Mouse (Mus musculus) cerebellum, postnatal 25 days (tissue): ENCODE measurements around the gene Prex1.
"Not testable (repeated sequence)": the region's sequence is repeated elsewhere in the genome, so short reads cannot be mapped to it uniquely, and the experiment has no call there.

Experiments used
- DNase-seq, 2 experiments: peaks; one replicate each; pipeline ENCODE4 v3.0.0; 2021; ENCODE audit warnings: mixed read lengths in 2 of 2

Gene Prex1

DNA sequence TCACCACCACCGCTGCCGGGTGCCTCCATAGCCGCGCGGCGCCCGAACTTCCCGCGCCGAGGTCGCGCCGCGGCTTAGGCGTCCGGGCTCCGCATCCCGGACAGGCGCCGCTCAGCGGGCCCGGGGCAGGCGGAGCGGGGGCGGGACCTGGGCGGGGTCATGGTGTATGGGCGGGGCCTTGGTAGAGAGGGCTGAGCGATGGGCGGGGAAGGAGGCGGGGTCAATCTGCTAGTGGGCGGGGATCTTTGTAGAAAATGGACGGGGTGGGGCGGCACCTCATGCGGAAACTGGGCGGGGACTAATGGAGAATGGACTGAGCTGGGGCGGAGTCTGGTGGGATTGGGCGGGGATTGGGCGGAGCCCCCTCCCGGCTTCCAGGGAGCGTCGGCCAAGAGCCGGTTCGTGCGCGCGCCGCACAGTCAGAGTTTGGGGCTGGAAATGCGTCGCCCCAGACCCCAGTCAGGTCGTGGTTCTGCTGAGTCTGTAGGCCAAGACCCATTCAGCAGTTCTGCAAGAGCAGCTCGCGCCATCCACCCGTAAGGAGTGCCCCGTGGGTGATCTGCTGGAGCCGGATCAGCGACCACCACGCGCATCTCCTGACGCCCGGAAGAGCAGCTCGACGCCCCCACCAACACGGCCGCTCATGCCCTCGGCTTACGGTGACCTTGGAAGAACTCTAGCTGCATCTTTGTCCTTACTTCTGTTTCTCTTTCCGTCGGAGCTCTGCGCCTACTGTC lies at the start of gene Prex1:
Gene Prex1, minus strand, starts transcription at position 143 of the 737 bp plus-strand sequence.
- peak; percentile 91 to 97 for DNase-seq

DNA sequence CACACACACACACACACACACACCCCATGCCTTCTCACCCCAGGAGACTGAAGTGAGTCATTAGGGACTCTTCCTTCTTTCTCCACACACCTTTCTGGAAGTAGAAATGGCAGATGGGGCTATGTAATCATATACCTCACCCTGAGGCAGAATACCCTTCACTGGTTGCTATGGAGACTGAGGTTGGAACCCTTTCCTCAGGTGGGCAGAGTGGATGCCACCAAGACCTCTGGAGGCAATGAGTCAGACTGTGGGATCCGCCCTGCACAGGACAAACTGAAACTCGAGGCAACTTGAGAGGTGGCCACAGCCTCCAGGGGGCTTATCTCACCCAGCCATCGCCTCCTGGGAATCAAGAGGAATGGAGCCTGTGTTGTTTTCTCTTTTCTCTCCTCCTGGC lies 44.3 kb upstream of the Prex1 start:
- DNase-seq, result no peak

DNA sequence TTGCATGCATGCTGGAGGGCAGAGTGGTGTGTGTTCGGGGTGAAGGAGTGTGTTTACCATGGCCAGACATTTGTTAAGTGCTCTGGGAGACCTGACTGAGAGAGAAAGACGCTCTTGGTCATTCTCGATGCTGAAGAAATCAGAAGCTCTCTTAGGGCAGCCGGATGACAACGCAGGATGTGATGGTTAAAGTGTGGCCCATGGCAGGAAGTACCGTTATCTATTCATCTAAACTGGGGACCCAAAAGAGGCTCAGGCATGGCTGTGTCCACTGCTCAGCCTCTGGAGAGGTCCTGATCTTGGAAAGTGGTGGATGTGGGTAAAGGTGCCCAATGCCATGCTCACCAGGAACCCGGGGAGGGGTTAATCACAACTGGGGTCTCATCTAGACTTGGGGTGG lies 41.1 kb upstream of the Prex1 start:
- DNase-seq, result no peak

DNA sequence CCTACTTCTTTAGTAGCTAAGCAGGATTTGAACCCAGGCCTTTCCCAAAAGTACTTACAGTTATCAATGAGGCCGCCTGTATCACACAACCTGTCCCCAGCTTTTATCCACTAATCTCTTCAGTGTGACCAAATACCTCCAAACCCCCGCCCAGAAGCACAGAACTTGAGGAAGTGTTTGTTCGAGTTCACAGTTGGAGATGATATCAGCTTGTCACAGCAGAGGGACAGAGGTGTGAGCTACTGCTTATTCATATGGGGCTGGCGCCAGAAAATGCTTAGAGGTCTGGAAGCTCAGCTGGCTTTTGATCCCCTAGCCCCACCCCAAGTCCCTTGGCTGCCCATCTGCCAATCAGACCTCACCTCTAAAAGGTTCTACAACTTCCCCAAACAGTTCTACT lies 40.6 kb upstream of the Prex1 start:
- no peak for DNase-seq

DNA sequence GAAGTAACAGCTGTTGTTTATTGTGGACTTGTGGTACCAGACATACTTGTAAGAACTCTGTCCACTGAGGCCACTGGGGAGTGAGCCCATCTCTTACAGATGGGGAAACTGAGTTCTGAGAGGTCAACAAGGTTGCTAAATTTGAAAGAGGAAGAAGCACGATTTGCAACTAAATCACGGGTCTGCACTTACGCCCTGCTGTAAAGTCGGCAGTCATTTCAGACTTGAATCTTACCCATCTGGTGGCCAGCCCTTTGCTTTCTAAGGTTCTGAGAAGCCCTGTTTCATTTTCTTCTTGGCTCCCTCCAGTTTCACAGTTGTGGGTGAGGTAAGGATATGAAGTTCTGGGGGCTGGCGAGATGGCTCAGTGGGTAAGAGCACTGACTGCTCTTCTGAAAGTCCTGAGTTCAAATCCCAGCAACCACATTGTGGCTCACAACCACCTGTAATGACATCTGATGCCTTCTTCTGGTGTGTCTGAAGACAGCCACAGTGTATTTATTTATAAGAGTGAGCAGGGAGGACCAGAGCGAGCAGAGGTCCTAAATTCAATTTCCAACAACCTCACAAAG lies 37.1 kb upstream of the Prex1 start:
- DNase-seq, result no peak

DNA sequence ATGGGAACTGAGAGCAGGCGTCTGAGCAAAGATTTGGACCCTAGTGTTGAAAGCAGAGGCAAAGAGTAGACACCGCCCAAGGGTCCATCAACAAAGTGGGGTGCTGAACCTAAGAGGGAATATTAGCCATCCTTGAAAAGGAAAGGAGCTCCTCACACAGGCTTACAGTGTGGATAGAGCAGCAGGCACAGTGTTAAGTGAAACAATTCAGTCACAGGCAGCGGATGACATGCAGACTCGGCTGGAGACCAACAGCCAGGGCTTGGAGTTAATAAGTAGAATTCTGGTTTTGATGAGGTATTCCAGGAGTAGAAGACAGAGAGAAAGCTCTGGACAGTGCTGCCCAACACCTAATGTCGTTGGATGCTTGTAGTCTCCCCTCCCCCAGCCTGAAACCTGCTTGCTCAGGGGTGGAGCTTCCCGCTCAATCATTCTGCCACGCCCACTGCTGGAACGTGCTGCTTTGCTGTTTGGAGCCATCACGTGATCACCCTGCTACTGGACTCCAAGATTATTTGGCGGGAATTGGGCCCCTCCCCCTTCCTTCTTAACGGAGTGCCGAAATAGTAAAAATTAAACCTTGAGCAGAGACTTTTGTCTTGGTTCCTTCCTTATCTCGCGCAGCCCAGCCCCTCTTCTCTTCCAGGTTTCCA lies 32.8 kb upstream of the Prex1 start:
- DNase-seq, result not testable (repeated sequence)

DNA sequence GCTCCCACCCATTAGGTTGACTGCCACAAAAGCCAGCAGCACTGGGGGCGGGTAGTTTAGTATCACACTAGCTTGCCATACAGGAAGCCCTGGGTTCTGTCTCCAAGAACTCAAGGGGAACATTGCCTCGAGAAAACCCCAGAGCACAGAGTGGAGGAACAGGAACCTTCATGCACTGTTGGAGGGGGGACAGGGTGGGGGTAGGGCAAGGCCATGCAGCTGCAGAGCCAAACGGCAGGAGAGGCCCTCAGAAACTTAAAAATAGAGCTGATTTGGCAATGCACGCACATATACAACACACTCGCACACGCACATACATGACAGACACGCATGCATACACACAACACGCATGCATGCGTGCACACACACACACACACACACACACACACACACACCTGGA lies 32.2 kb upstream of the Prex1 start:
- no peak for DNase-seq

DNA sequence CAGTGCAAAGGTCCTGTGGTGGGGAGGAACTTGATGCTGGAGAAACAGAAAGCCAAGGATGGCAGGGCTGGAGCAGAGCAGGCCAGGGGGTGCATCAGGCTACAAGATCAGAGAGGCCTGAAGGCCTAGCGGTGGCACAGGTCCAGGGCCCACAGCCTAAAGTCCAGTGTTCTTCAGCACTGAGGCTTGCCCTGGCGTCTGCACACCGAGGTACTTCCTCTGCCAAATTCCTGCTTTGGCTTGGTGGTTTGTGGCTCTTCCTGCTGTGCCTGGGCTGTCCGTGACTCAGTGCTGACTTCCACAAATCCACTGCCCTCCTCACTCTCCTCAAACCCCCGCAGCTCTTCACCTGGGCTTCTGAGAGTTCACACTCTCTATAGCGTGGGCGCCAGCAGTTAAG lies 30.8 kb upstream of the Prex1 start:
- DNase-seq, result peak; percentile 30 to 60

DNA sequence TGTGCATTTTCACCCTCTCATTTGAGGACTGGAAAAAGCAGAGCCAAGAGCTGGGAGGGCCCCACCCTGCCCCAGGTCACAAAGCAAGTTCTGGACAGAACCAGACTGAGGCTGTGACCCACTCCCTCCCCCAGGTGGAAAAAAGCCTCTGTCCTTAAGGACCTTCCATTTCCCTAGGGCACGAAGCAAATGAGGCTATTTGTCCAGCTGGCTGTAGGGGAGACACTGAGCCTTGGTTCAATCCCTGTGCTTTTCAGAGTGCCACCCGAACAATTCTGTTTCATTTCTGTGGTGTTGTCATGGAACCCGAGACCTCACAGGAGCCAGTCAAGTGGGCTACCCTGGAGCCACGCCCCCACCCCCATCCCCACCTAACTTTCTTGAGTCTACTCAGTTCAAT lies 29.9 kb upstream of the Prex1 start:
- DNase-seq, result no peak

DNA sequence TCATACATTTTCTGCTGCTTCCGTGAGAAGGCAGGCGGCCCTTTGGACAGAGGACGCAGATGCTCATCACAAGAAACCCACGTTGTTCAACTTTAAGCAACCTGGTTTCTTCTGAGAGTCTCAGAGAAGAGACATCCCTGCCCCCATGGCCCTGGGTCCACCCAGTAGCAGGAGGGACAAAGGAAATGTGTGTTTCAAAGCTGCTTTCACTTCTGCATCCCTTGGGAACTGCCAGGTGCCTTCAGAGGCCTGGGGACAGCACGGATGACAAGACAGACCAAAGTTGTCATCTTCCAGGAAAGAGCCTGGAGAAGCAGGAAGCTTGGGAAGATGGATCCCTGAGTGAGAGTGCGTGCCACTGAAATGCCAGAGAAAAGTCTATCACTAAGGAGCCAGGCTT lies 27.8 kb upstream of the Prex1 start:
- DNase-seq, result no peak

DNA sequence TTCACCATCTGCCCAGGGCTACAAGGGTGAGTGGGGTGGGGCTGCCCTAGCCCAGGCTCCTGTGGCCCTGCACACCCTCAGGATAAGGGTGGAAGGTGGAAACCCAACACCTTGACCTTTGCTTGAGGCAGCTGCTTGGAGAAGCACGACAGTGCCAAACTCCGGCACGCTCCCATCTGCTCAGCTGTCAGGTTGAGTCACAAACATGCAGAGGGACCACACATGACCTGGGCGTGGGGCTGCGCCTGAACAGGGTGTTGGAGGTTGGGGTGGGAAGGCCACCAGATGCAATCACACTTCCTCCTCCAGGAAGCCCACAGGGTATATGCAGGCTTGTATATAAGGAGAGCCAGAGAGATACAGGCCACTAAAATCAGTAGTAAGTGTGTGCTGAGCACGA lies 26.8 kb upstream of the Prex1 start:
- DNase-seq, result no peak

DNA sequence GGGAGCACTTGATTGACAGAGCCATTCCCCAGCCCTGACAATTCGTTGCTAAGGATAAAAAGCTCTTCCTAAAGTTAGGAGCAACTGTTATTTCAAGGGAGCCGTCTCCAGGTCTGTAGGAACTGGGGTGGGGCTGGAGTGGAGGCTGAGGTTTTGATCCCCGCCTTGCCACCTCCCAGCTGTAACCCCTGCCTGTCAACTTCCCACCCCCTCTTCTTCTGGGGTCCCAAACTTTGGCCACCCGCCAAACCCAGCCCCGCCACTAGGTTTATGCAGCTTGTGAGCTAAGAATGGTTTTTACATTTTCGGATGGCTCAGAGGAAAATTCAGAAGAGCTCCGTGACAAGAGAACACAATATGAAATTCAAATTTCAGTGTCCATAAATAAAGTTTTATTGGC lies 23.7 kb upstream of the Prex1 start:
- DNase-seq, result no peak

DNA sequence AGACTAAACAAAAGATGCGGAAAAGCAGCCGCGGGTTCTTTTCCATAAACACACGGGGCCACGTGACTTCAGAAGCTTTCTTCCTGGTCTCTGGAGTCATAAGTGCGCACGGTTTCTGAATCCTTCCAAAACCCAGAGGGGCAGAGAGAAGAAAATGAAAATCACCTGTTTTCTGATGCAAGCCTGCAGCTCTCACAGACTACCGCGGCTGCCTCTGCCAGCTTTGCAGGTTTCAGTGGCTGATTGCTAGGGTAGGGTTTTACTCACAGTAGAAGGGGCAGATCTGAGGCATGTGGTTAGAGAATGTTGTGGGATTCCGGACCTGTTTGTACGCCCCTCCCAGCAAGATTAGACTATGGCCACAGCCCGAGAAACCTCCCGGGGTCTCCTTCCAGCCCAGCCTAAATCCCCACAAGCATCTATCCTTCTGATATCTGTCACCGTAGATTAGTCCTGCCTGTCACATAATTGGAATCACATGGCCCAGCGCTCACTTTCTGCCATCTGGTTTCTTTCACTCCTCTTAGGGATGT lies 21.9 kb upstream of the Prex1 start:
- DNase-seq, result no peak

DNA sequence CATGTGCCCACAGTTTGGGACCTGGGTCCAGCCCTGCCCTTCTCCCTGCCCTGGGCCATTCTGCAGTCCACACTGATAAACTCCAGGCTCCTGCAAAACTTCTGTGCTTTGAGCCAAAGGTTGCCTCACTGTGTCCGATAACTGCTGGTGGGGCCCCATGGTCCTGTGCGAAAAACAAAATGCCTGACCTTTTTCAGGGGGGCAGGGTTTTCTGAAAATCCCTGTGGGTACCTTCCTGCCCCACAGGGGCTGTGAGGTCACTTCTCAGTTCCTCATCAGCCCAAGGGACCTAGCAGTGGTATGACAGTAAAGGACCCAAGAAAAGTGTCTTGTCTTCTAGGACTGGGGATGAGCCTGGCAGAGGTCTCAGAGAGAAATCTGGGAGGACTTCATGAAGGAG lies 19.2 kb upstream of the Prex1 start:
- no peak for DNase-seq

DNA sequence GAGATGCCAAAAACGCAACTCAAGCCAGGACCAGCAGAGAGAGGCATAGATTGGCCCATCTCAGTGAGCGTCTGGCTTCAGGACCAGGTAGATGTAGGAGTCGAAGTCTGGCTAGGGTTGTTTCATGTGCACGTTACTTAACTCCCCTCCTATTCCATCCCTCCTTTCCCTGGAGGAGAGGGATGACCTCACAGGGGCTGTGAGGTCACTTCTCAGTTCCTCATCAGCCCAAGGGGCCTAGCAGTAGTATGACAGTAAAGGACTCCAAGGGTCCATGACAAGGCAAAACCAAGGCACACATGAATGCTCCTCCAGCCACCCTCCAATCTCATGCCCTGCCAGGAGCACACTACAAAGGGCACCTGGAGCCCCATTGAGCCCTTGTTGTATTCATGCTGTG lies 18.5 kb upstream of the Prex1 start:
- DNase-seq, result no peak

DNA sequence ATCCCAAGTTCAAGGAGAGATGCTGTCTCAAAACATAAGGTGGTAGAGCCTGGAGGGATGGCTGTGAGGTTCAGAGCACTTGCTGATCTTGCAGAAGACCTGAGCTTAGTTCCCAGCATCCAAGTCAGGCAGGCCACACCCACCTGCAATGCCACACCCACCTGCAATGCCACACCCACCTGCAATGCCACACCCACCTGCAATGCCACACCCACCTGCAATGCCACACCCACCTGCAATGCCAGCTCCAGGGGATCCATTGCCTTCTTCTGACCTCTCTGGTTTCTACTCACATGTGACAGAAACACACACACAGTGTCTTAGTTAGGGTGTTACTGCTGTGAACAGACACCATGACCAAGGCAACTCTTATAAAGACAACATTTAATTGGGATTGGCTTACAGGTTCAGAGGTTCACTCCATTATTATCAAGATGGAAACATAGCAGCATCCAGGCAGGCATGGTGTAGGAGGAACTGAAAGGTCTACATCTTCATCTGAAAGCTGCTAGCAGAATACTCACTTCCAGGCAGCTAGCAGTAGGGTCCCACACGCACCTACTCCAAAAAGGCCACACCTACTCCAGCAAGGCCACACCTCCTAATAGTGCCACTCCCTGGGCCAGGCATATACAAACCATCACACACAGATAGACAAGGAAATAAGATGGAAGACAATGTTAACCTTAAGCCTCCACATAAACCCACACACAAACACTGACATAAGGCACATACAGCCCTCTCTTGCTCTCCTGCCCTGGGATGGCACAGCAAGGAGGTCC lies 17.7 kb upstream of the Prex1 start:
- not testable (repeated sequence) for DNase-seq

DNA sequence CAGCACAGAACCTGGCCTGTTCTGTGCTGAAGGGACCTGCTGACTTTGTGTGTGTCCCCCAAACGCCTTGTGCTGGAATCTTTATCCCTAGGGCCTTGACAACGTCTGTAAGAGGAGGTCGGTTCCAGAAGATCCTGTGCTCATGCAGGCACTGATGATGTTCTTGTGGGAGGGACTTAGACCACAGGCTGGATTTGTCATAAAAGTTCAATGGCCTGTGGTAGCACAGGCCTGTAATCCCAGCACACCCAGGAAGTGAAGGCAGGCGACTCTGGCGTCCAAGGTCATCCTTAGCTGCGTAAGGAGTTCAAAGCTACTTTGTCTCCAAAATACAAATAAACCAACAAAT lies 16.9 kb upstream of the Prex1 start:
- DNase-seq, result no peak

DNA sequence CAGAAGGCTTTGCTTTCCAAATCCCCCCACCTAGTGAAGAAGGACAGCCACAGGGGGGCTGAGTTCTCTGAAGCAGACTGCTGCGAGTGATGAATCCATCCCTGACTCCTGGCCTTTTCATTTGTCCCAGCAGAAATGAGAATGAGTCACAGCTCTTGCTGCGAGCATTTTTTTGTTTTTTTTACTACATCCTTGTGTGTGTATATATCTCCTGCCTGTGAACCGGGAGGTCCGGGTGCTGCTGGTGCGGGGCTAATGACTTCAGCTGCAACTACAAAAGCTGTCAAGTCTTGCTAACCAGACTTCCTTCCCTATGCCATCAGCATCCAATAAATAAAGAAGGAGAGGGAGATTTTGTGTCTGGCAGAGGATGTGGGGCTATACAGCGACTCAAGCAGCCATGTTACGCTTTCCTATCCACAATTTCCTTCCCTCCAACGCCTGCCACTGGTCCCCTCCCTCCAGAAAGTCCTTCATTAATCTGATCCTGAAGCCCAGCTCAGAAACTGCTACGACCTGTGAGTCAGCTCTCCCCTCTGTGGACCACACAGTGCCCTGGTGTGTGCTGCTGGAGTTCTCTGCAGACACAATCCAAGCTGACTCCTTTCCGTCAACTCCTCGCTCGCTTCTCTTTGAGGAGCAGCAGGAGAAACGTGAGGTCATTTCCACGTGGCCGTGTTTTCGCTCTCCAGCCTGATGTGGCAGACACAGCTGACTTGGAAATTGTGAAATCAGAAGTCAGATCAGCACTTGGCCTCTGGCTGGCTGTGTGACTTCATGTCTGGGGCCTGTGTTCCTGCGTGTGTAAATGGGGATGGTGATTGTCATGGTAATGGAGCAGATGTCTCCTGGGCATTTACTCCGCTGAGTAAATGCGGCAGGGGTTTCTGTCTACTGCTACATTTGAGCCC lies 16.3 kb upstream of the Prex1 start:
- DNase-seq, result no peak

DNA sequence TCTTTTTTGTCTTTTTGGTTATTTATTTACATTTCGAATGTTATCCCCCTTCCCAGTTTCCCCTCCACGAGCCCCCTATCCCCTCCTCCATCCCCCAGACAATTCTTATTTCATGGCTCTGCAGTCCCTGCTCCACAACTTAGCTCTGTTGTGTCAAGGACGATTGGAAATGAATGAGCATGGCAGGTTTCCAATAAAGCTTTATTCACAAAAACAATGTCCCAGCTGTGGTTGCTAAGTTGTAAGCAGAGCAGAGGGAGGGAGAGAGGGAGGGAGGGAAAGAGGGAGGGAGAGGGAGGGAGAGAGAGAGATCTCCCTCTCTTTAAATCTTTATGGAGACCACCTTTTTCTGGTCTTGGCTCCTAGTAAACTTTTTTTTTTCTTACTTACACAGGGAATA lies 15.4 kb upstream of the Prex1 start:
- no peak for DNase-seq

DNA sequence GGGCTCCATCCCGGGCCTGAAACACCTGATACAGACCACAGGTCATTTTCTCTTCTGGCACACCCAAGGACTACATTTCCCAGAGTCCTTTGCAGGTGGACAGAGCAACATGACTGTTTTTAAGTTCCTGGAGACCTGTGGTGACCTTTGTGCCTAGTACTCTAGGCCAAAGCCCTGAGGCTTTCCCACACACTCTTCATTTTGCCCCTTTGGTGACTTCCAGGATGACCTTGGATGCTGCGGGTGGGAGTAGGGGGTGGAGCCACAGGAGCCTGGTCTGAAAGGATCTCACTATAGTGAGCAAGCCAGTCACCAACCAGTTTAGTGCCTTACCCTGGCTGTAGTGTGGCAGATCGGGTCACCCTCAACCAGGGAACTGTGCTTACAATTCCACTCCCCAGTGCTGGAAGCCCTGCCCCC lies 14.6 kb upstream of the Prex1 start:
- DNase-seq, result no peak

DNA sequence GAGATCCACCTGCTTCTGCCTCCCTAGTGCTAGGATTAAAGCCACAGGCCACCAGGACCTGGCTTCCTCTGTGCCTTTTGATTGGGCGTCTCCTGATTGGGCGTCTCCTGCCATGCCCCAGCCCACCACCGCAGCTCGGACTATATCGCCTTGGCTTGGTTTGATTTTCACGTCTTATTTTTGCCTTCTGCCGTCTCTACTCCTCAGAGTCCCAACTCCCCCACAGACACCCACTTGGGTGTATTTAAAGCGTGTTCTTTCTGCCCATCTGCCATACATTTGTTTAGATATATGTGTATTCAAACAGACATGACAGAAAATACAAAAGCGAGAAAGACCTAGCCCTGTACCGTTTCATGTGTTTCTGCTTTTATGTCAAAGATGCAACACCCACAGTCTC lies 14.2 kb upstream of the Prex1 start:
- DNase-seq, result no peak

DNA sequence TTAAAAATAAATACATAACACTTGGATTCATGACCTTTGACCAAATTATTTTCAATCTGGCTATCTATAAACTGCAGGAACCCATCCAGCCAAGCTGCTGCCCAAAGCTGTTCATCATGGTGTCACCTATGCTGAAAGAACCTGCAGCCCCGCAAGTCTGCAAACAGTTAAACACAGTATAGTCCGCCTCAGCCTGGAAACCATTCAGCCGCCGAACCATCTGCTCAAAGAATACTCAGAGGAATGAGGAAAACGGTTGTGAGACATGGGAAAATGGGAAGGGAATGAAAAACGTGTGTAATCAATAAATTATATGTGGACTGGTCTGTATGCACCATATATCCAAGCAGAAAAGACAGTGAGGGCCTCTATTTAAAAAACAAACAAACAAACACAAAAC lies 13.3 kb upstream of the Prex1 start:
- DNase-seq, result no peak
